Mouse (Mus musculus): ENCODE results near the gene Sla2.
"Not testable (repeated sequence)": the region's sequence is repeated elsewhere in the genome, so short reads cannot be mapped to it uniquely, and the experiment has no call there.

The Sla2 gene

GRCm38 (mm10) chr2:156901344-156901743 is 14.4 kb upstream of the Sla2 start:
- no peak for DNase-seq (ENCODE audit: low spot score)

- no peak for DNase-seq (ENCODE audit: low spot score)
These were observed 12.2 kb upstream of the Sla2 start for GRCm38 (mm10) chr2:156899184-156899583.

- no peak for DNase-seq (ENCODE audit: low spot score)
These were observed 11.4 kb upstream of the Sla2 start for GRCm38 (mm10) chr2:156898374-156898773.

GRCm38 (mm10) chr2:156897034-156897433 is 10.0 kb upstream of the Sla2 start:
- DNase-seq (ENCODE audit: low spot score) = no peak

- no peak for DNase-seq (ENCODE audit: low spot score)
These were observed 9.5 kb upstream of the Sla2 start for GRCm38 (mm10) chr2:156896384-156896914.

- DNase-seq (ENCODE audit: low spot score) = no peak
These were observed 7.7 kb upstream of the Sla2 start for GRCm38 (mm10) chr2:156894496-156895265.

- DNase-seq (ENCODE audit: low spot score) = no peak
These were observed 5.8 kb upstream of the Sla2 start for GRCm38 (mm10) chr2:156892821-156893220.

- no peak for DNase-seq (ENCODE audit: low spot score)
These were observed 5.2 kb upstream of the Sla2 start for GRCm38 (mm10) chr2:156892240-156892639.

GRCm38 (mm10) chr2:156888490-156888889 is 1.5 kb upstream of the Sla2 start:
- no peak for DNase-seq (ENCODE audit: low spot score)

- DNase-seq (ENCODE audit: low spot score) = no peak
These were observed 834 bp downstream of the Sla2 start for GRCm38 (mm10) chr2:156886084-156886631.

GRCm38 (mm10) chr2:156885666-156886065 is 1.3 kb downstream of the Sla2 start:
- not testable (repeated sequence) for DNase-seq (ENCODE audit: low spot score)

- no peak for DNase-seq (ENCODE audit: low spot score)
These were observed 2.4 kb downstream of the Sla2 start for GRCm38 (mm10) chr2:156884396-156885211.

- no peak for DNase-seq (ENCODE audit: low spot score)
These were observed 4.5 kb downstream of the Sla2 start for GRCm38 (mm10) chr2:156882431-156883001.

- DNase-seq (ENCODE audit: low spot score) = no peak
These were observed 7.5 kb downstream of the Sla2 start for GRCm38 (mm10) chr2:156879541-156879940.

GRCm38 (mm10) chr2:156877726-156878125 is 9.3 kb downstream of the Sla2 start:
- no peak for DNase-seq (ENCODE audit: low spot score)

- no peak for DNase-seq (ENCODE audit: low spot score)
These were observed 12.1 kb downstream of the Sla2 start for GRCm38 (mm10) chr2:156874760-156875510.

GRCm38 (mm10) chr2:156874047-156874759 is 12.8 kb downstream of the Sla2 start:
- DNase-seq (ENCODE audit: low spot score) = no peak

GRCm38 (mm10) chr2:156873629-156874028 is 13.4 kb downstream of the Sla2 start:
- peak; percentile 49 for DNase-seq (ENCODE audit: low spot score)

- no peak for DNase-seq (ENCODE audit: low spot score)
These were observed 16.5 kb downstream of the Sla2 start for GRCm38 (mm10) chr2:156870519-156870918.

- DNase-seq (ENCODE audit: low spot score) = no peak
These were observed 17.4 kb downstream of the Sla2 start for GRCm38 (mm10) chr2:156869554-156869953.

- no peak for DNase-seq (ENCODE audit: low spot score)
These were observed 18.0 kb downstream of the Sla2 start for GRCm38 (mm10) chr2:156868994-156869393.
